Mouse (Mus musculus) stomach, postnatal 0 days (tissue): Measurements from ENCODE around the gene Rasl10b. TPM values are rescaled to one million over a fixed set of nuclear protein-coding genes. Genes with fewer than 3 reads are reported as not detected.
A peak's percentile ranks its signal among the peaks of the same experiment; 100 is the strongest.

Experiments
- ATAC-seq: fragments of 200-750 bp; cut with Nextera tagmentation; 2 replicates; pipeline ENCODE4 v1.8.0; 2017; ENCODE audit not compliant: low FRiP score, low TSS enrichment
- DNase-seq: peaks from one replicate; pipeline ENCODE4 v3.0.0-alpha.2; 2016; ENCODE audit warnings: low spot score
- H3K27ac ChIP-seq: fragments of 300-500 bp; sonication (generic); replicated peaks from 2 replicates; pipeline ENCODE4 v1.5.1; 2014; ENCODE audit warnings: mild to moderate bottlenecking, control low read depth
- H3K27me3 ChIP-seq: fragments of 300-500 bp; sonication (generic); 2 replicates; pipeline ENCODE4 v1.6.1; 2014; ENCODE audit warnings: low read length; ENCODE audit not compliant: control insufficient read depth, insufficient read depth
- H3K36me3 ChIP-seq: fragments of 300-500 bp; sonication (generic); 2 replicates; pipeline ENCODE4 v1.6.1; 2014; ENCODE audit warnings: low read length, mixed read lengths; ENCODE audit not compliant: control insufficient read depth, insufficient read depth
- H3K4me1 ChIP-seq: fragments of 300-500 bp; sonication (generic); replicated peaks from 2 replicates; pipeline ENCODE4 v1.6.1; 2014; ENCODE audit warnings: antibody characterized with exemption; ENCODE audit not compliant: control insufficient read depth, insufficient read depth
- H3K4me2 ChIP-seq: fragments of 300-500 bp; sonication (generic); replicated peaks from 2 replicates; pipeline ENCODE4 v1.6.1; 2014; ENCODE audit warnings: low read depth, mild to moderate bottlenecking, control low read depth, moderate library complexity
- H3K4me3 ChIP-seq: fragments of 300-500 bp; sonication (generic); 2 replicates; pipeline ENCODE4 v1.5.1; 2014; ENCODE audit warnings: low read depth, low read length, control low read depth
- H3K9ac ChIP-seq: fragments of 300-500 bp; sonication (generic); 2 replicates; pipeline ENCODE4 v1.6.1; 2014; ENCODE audit warnings: mild to moderate bottlenecking, low read length, control low read depth, mixed read lengths
- H3K9me3 ChIP-seq: fragments of 300-500 bp; sonication (generic); 2 replicates; pipeline ENCODE4 v1.6.1; 2016; ENCODE audit warnings: low read length; ENCODE audit not compliant: control insufficient read depth
- CTCF ChIP-seq: IDR thresholded peaks from 2 replicates; pipeline ENCODE4 v1.5.1; 2016; ENCODE audit warnings: antibody characterized with exemption, low read depth, mild to moderate bottlenecking, moderate library complexity
- EP300 ChIP-seq: optimal IDR thresholded peaks from 2 replicates; pipeline ENCODE3; 2016; ENCODE audit warnings: antibody characterized with exemption
- WGBS: fragments of 180-500 bp; shearing (Covaris S2); extraction: QIAGEN DNeasy Blood & Tissue Kit; methylation state at CpG from one replicate; pipeline ENCODE4 v1.1.7; 2014; 5-methylcytosine and 5-hydroxymethylcytosine counted together
- polyA plus RNA-seq: library from polyadenylated mRNA; unstranded; fragments of >200 nt; fragmentation: Nextera tagmentation; extraction: Ambion mirVana; gene quantifications from 2 replicates; pipeline ENCODE4 v1.2.1, GENCODE M21; 2015

The Rasl10b gene
- polyA plus RNA-seq, 1 experiment from 2014 or later = 0.69 TPM

DNA sequence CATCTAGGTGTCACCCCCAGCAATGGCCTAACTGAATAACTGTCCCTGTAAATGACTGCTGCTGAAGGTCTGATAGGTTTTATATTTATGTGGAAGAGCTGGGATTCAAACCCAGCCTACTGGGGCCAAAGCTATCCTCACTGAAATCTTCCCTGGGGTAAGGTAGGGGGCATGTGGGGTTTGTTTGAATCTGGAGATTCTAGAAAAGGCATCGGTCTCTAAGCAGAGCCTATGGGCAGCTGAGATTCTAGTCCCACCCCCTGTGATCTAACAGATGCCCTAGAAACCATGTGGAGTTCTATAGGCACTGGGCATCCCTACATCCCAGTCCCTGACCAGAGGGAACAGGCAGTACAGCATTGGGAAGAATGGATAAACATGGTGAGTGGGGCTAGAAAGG, 28.4 kb downstream of the Rasl10b start, which contains the start of gene 1700020L24Rik:
1700020L24Rik (plus strand) TSS at position 301 of the 400 bp plus-strand sequence.
- no peaks in the 10 kb centered on the region; the same call in 1 of the 2 replicates for H3K4me1 ChIP-seq

DNA sequence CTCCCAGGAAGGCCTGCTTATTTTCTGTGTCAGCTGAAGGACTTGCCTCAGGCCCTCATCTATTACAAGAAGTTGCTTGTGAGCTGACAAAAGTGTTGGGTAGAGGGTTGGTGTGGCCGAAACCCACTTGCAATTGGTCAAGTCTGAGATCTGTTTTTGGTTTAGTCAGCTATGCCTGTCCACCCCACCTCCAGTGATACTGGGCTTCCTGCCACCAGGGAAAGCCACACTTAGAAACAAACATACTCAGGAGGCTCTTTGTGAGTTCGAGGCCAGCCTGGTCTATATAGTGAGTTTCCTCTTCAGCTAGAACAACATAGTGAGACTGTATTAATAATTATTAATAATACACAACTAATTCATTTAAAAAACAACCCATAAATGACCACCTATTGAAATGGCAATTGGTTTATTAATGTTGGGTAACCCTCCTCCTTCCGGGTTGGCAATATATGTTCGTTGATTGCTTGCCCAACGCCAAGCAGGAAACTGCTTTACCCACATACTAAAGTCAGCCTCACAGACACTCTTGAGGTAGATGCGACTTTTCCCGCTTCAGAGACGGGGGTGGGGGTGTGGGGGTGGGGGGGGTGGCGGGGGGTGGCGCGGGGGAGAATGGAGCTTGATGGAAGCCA, 30.6 kb downstream of the Rasl10b start:
- ATAC-seq = no peak
- WGBS = 26% methylated on average over 11 of the region's 11 CpGs
- peak overlapping the region; percentile 60 for H3K4me3 ChIP-seq

More for the DNA sequence above, 28.4 kb downstream of the Rasl10b start, which contains the start of gene 1700020L24Rik:
- DNase-seq (no peak), ATAC-seq (no peak)
- Histone ChIP-seq H3K9me3 (no peaks in the 10 kb centered on the region), H3K27ac (no peak within 1 kb of the TSS), H3K27me3 (no peaks in the 10 kb centered on the region; the same call in 1 of the 2 replicates), H3K36me3 (no peaks in the 10 kb centered on the region), H3K9ac (no peak within 1 kb of the TSS), H3K4me2 (no peak within 1 kb of the TSS), H3K4me3 (no peak within 1 kb of the TSS)
- TF ChIP-seq EP300 (no peak), CTCF (no peak)
- 89% methylated on average over 1 of the region's 1 CpGs for WGBS

DNA sequence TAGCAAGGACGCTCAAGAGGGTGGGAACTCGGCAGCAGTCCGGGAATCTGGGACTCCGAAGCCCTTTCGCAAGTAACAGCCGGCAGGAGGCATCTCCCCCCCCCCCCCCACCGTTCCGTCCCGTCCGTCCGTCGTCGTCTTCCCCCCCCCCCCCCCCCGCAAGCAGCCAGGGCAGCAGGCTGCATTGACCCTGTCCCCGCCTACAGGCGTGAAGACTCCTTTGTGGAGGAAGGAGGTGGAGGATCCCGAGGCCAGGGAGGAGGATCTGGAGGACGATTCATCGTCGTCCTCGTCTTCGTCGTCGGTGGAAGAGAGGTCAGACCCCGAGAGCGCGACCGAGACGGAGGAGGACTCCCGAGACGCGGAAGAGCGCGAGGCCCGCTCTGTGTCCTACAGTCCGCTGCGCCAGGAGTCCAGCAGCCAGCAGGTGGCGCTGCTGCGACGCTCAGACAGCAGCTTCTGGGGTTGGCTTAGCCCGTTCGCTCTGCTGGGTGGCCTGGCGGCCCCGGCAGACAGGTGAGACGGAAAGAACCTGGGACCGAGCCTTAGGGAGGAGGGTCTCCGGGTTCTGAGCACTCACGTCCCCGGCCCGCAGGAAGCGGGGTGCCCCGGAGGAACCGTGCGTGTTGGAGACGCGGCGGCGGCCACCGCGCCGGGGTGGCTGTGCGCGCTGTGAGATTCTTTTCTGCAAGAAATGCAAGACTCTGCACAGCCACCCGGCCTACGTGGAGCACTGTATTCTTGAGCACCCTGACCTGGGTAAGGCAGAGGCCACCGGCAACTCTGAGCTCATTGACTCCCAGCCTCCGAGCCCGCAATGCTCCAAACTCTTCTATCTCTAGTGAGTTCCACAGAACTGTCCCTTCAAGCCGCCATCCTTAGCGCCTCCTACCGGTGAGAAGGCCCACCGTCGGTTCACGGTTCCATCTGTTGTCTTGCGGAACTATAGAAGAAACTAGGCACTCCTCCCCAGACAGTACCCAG, 31.4 kb downstream of the Rasl10b start:
- Histone ChIP-seq H3K4me1 (no peaks in the 10 kb centered on the region; the same call in 1 of the 2 replicates), H3K4me3 (peak overlapping the region; percentile 60), H3K27me3 (no peaks in the 10 kb centered on the region; the same call in 1 of the 2 replicates), H3K9ac (peak overlapping the region; percentile 47), H3K27ac (no peak overlapping the region), H3K4me2 (peak overlapping the region; percentile 87), H3K36me3 (no peaks in the 10 kb centered on the region), H3K9me3 (no peaks in the 10 kb centered on the region)
- TF ChIP-seq EP300 = no peak
- TF ChIP-seq CTCF = peak; percentile 97
- ATAC-seq = peak; percentile 91
- peak; percentile 89 for DNase-seq
- WGBS = 1% methylated on average over 63 of the region's 75 CpGs

More for the DNA sequence above, 30.6 kb downstream of the Rasl10b start:
- H3K27ac ChIP-seq = no peak overlapping the region
- H3K9ac ChIP-seq = no peak overlapping the region
- H3K27me3 ChIP-seq = no peaks in the 10 kb centered on the region; the same call in 1 of the 2 replicates
- H3K4me2 ChIP-seq = peak overlapping the region; percentile 87
- TF ChIP-seq CTCF = no peak
- TF ChIP-seq EP300 = no peak
- no peaks in the 10 kb centered on the region for H3K36me3 ChIP-seq
- H3K4me1 ChIP-seq = no peaks in the 10 kb centered on the region; the same call in 1 of the 2 replicates
- no peaks in the 10 kb centered on the region for H3K9me3 ChIP-seq
- DNase-seq = no peak

DNA sequence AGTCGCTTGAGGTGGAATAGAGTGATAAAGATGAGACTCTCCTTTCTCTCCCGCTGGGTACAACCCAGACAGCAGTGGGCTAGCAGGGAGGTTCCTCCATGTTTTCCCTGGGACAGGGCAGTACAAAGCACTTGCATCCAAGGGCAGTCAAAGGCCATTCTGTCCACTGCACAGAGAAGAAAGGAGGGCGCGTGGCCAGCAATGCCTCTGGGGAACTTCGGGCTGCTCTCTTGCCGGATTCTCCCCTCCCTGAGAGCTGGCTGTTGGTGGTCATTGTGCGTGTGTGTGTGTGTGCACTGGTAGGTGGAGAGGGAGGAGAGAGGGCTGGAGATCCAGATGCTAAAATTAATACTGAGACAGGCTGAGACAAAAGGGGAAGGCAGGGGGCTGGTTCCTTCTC, 32.3 kb downstream of the Rasl10b start:
- Histone ChIP-seq H3K9ac (no peak overlapping the region), H3K36me3 (no peaks in the 10 kb centered on the region), H3K4me2 (peak overlapping the region; percentile 87), H3K4me1 (no peaks in the 10 kb centered on the region; the same call in 1 of the 2 replicates), H3K4me3 (no peak overlapping the region; the same call in 1 of the 2 replicates), H3K27ac (no peak overlapping the region), H3K9me3 (no peaks in the 10 kb centered on the region), H3K27me3 (no peaks in the 10 kb centered on the region; the same call in 1 of the 2 replicates)
- DNase-seq = no peak
- 47% methylated on average over 6 of the region's 7 CpGs for WGBS
- TF ChIP-seq CTCF (no peak), EP300 (no peak)
- ATAC-seq = no peak

DNA sequence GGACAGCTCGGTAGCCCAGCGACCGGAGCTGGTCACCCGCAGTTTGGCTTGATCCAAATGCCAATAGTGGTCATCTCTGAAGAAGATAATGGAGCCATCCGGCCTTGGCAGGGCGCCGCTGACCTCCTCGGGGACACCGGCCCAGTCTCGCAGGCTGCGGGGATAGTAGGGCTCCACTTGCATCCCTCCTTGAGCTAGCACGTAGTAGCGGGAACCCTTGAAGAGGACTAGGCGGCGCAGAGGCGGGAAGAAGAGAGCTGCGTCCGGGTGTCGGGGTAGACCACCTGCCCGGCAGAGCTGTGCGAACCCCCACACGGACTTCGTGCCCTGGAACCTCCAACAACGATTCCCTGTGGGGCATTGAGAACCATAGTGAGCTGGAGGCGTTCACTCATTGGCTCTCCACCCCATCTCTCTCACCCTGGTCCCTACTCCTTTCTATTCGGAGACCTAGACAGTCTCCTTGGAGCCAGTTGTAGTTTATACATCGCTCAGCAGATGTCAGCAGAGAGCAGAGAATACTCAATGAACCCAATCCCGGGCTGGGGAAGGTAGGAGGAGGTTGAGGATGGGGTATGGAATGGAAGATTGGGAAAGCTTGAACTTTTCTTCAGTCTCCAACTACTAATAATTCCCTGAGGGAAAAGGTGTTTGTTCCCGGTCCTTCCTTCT, 33.8 kb downstream of the Rasl10b start:
- Histone ChIP-seq H3K9ac (0 out of 2 replicates have a peak overlapping the region, but pooled peaks have one; percentile 23), H3K27me3 (no peaks in the 10 kb centered on the region; the same call in 1 of the 2 replicates), H3K4me1 (peaks cover 4% of the 10 kb centered on the region), H3K4me3 (0 out of 2 replicates have a peak overlapping the region, but pooled peaks have one; percentile 10), H3K9me3 (no peaks in the 10 kb centered on the region), H3K4me2 (peak overlapping the region; percentile 41), H3K36me3 (no peaks in the 10 kb centered on the region), H3K27ac (no peak overlapping the region)
- TF ChIP-seq EP300 = no peak
- TF ChIP-seq CTCF = peak; percentile 89
- DNase-seq (peak; percentile 79), ATAC-seq (0 out of 2 replicates have a peak, but pooled peaks have one; percentile 6)
- 13% methylated on average over 29 of the region's 29 CpGs for WGBS
